In the genomic region with DNA sequence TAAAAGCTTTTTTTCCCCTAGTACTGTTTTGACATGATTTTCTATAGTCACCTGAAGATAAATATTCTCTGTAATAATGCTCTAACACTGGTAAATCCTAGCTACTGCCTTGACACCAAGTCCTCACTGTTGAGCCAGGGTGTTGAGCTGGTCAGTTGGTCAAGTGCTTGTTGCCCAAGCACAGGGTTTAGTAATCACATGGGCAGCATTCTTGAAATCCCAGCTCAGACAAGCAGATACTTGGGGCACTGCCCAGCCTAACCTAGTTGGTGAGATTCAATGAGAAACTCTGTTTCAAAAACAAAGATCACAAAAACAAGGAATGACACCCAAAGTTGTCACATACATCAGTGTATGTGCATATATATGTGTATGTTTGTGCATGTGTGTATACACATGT, we compare ENCODE assay signal across 15 mouse cellular contexts.
DNase-seq lines count a peak whose midpoint lies in the region; ATAC-seq lines count a peak whose summit lies in the region.
"Had no signal": no experiment of that assay in that cellular context is flagged by ENCODE, and none has a peak within 500 bp of the region (broad histone marks: within the 10 kb centered on the region; RNA-seq: fewer than 3 reads in every experiment).

No protein-coding gene starts in this region.

- DNase-seq in adrenal gland, adult 8-10 months = peak; percentile 31
- DNase-seq in adrenal gland, postnatal 4 days (ENCODE audit: low spot score in 2 of 2) = no peak
- peak; percentile 43 for DNase-seq in 3T3-L1 (ENCODE audit: low read depth, low spot score)
- DNase-seq in adrenal gland, postnatal 25 days = peak; percentile 26
- peak; percentile 32 for DNase-seq in lung, postnatal 14 days
- DNase-seq in layer of hippocampus, adult 9-11 months = no peak
- DNase-seq in cerebellum, adult 9-10 months = no peak
- DNase-seq: cerebellum, adult 2 months; heart, postnatal 36 days; right cerebral cortex, postnatal 4 days; thymus, postnatal 14 days had no signal

- no peak for ATAC-seq in megakaryocyte progenitor cell, adult 5-6 weeks (replicated peaks; ENCODE audit: poor library complexity)
- ATAC-seq: forebrain, embryonic 13.5 days; intestine, embryonic 15.5 days; liver, embryonic 12.5 days had no signal

Comparison
In these comparisons a context has a peak if more than half of its experiments do, and no peak if none do; other contexts are left out.
1. DNase-seq: peak in adrenal gland, adult 8-10 months (single experiment), 3T3-L1 (single experiment), adrenal gland, postnatal 25 days (single experiment) and lung, postnatal 14 days (single experiment); none in adrenal gland, postnatal 4 days (0 of 2), layer of hippocampus, adult 9-11 months (single experiment) and cerebellum, adult 9-10 months (single experiment).